Mouse (Mus musculus) left cerebral cortex, postnatal 25 days (tissue): ENCODE results near the gene Rab3b. TPM values are rescaled to one million over a fixed set of nuclear protein-coding genes. Genes with fewer than 3 reads are reported as not detected.
"Not testable (repeated sequence)": the region's sequence is repeated elsewhere in the genome, so short reads cannot be mapped to it uniquely, and the experiment has no call there.

ENCODE experiments used
- DNase-seq, 2 experiments: peaks; one replicate each; pipeline ENCODE4 v3.0.0; 2022; ENCODE audit warnings: low spot score in 2 of 2, mixed read lengths in 1 of 2
- intact Hi-C: fragments of 180-260 bp; cut with DNase I; formaldehyde crosslinking; loops from one replicate; pipeline ENCODE4 v1.15.1; 2025
- total RNA-seq, 2 experiments: library from RNA; stranded (reverse); gene quantifications; 2 replicates each; pipeline ENCODE4 v1.2.3; 2021

The Rab3b gene
- total RNA-seq, 2 experiments from 2014 or later = 90.0 to 96.0 TPM

DNA sequence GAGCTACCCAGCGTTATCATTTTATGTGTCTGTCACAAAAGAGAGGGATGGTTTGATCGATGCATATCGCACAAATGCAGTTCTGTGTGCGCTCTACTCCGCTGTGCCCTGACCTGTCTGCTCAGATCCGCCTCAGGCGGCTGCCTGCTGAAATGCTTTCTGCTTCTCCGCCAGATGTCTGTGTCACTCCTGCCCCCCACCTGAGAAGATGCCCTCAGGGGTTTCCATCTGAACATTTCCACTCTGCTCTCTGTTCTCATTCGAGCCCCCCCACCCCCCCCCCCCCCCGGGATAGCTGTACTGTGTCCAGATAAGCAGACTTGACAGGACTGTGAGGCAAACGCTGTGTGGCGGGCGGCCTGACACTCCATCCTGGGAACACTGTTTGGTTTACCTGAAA lies 5.0 kb downstream of the Rab3b start:
- DNase-seq = no peak

DNA sequence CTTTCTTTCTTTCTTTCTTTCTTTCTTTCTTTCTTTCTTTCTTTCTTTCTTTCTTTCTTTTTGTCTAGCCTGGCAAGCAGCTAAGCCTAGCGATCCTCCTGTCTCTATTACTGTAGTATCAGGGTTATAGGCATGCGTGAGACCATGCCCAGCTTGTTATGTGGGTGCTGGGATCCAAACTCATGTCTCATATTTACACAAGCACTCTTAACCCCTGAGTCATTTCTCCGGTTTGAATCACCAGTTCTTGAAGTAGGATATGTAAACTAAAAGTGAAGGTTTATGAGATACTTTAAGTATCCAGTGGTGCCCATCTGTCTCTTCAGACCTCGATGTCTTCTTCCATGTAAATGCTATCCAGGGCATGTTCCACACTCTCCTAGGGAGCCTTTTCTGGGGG lies 8.6 kb downstream of the Rab3b start:
- intact Hi-C loops = no loop called here

More for the DNA sequence above, 5.0 kb downstream of the Rab3b start:
- intact Hi-C loops = no loop called here

DNA sequence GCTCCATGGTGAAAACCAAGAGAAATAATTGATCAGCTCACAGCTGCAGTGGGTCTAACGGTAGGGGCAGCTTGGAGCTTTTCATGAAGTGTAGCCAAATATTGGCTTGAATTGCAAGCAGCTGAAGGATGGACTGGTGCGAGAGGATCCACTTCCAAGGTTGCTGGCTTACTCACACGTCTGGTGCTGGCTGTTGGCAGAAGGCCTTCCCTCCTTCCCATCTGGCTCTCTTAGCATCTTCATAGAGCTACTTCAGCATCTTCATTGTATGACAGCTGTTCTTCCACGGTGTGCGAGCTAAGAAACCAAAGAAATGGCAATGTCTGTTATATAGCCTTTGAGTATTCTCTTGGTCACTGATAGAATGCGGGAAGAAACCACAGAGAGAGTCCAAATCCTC lies 12.0 kb downstream of the Rab3b start:
- intact Hi-C loops = no loop called here
- DNase-seq = peak in 1 of 2 experiments; percentile 71

More for the DNA sequence above, 8.6 kb downstream of the Rab3b start:
- no peak for DNase-seq

DNA sequence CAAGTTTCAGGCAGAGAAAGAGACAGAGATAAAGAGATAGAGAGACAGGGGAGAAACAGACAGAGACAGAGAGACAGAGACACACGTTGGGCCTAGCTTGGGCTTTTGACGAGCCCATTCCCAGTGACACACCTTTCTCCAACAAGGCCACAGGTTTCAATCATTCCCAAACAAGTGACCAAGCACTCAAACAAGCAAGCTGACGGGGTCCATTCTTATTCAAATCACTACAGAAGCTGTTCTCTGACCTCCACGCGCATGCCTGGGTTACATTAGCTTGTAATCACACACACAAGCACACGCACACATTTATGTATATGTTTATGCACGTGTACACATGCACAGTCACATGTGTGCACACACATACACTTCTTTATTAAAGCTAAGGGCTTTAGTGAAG lies 21.6 kb downstream of the Rab3b start:
- no peak for DNase-seq
- intact Hi-C loops = no loop called here

DNA sequence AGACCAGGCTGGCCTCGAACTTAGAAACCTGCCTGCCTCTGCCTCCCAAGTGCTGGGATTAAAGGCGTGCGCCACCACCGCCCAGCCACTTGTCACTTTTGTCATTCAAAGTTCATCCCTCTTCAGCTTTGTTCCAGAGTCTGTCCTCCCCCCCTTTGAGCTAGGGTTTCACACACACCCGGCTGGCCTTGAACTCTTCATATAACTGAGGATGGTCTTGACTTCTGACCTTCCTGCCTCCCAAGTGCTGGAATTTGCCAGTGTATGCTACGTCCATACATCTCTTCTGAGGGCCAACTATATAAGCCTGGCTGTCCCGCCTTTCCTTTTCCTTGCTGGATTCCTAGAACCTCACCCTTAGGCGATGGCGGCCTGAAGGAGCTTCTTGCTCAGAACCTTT lies 24.0 kb downstream of the Rab3b start:
- intact Hi-C loops = no loop called here
- DNase-seq = no peak

DNA sequence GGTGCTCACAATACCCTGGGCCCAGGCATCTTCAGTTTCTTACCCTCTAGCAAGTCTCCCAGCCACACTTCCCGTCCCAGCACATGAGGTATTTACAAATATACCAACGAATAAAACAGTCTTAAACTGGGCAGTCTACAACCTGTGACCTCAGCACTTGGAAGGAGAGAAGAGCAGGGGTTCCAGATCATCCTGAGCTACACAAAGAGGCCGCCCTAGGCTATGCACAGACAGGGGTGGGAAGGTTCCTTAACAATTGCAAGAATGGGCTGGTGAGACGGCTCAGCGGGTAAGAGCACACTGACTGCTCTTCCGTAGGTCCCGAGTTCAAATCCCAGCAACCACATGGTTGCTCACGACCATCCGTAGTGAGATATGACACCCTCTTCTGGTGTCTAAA lies 24.5 kb downstream of the Rab3b start:
- intact Hi-C loops = no loop called here
- no peak for DNase-seq

DNA sequence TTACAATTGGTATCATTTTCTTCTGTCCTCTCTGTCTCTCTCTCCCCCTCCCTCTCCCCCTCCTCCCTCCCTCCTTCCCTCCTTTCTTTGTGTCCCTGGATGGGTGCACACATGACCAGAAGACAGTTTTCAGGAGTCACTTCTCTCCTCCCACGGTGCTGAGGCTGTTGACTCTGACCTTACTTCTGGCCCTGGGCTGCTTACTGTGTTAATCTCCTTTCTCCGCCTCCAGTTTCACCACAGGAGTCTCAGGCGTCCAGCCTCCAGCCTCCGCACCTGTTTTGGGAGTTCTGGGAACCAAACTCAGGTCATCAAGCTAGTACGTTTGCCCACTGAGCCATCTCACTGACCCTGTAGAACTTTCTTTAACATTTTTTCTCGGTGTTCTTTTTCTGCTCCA lies 25.2 kb downstream of the Rab3b start:
- intact Hi-C loops = no loop called here
- DNase-seq = no peak

DNA sequence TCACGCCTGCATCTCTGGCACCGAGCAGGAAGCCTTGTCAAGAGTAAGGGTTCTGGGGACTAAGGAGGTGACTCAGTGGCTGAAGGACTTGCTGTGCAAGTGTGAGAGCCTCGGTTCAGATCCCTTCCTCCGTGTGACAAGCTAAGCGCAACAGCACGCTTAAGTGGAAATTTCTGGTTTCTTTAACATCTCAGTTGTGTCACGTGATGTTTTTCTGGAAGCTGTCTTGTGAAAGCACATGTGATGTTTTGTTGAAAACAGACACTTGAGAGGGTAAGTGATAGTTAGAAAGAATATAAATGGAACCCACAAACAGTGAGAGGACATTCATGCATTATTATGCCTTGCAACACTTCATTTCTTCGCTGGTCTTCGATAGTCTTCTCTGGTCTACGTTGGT lies 25.9 kb downstream of the Rab3b start:
- DNase-seq = no peak
- intact Hi-C loops = no loop called here

DNA sequence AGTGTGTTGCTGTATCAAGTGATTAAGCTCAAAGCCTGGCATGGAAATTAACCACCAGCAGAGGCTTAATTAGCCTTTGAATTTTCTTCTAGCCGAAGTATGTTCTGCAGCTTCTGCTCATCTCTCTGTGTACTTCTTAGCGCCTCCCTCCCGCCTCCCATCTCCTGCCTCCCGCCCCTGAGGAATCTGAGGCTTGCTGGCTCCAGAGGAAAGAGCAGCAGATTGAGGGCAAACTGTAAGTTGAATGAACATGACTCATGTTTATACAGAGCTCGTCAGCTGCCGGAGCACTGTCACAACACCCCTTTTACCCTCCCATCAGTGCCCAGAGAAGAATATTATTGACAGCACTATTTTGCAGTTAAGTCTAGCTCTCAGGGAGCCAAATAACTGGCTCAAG lies 27.0 kb downstream of the Rab3b start:
- DNase-seq = peak; percentile 34 to 73
- intact Hi-C loops = no loop called here

DNA sequence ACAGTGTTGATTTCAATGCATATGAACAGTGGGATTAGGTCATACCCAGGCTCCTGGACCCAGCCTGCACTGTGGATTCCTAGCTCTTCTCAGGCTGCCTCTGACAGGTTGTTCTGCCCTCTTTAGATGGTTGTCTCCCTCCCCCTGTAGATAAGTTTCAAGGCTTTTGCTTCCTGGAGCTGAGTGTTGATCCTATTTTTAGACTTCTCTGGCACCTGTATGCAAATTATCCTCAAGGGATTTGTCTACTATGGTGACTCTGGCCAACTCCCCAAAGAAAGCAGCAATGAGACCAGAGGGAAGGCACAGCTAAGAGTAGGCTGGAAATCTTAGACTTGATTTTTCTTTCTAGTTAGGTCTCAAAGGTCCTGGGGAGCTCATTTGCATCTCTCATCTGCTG lies 28.6 kb downstream of the Rab3b start:
- DNase-seq = no peak
- intact Hi-C loops = no loop called here

DNA sequence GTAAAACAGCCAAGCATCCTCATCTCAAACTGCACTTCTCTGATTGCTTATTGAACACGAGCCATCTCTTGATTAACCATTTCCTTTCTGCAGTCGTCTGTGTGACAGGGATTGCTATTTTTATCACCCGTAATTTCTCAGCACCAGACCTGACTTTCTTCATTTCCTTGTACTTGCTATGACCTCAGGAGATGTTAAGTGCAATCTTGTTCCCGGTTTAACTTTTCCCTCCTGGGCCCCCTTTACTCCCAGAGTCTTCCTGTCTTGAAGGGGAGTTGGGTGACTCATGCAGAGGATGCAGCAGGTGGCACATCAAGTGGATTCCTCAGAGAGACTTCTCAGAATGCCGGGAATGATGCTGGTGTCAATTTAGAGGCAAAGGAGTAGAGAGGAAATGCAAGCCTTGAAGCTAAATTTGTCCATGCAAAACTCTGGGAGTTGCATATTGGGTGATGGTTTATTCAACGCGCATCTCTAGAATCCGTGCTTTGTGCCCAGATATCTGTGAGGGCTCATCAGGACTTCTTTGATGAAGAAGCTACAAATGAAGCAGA lies 31.1 kb downstream of the Rab3b start:
- intact Hi-C loops = no loop called here
- DNase-seq = peak in 1 of 2 experiments; percentile 64

DNA sequence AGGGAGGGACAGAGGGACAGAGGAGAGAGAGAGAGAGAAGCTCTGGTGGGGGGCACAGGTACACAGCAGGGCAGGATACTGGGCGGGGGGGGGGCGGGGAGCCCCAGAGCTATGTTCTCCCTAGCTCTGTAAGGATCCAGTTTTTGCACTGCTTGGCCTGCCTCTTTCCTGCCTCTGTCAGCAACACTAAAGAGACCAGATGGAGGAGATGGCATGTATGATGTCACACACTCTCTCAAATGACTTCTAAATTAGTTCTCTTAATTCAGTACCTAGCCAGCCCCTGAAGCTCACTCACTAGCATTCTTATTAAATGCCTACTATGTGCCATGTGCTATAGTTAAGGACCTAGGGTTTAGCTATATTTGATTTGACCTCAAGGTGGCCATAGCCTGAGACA lies 33.0 kb downstream of the Rab3b start:
- intact Hi-C loops = no loop called here
- DNase-seq = peak in 1 of 2 experiments; percentile 56

DNA sequence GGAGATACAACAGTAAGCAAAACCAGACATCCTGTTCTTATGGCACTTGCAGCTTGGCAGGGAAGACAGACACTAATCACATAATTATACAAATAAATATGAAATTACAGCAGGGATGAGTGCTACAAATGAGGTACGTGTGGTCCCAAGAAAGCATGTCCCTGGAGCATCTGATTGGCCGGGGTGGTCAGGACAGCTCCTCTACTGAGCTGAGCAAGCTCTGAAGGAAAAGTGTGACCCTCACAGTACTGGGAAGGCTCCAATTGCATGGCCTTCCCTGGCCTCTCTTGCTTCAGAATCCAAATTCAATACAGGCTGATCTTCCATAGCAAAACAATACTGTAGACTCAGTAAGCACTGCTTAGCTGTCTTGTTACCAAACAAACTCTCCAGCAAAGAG lies 34.3 kb downstream of the Rab3b start:
- intact Hi-C loops = no loop called here
- DNase-seq = no peak

DNA sequence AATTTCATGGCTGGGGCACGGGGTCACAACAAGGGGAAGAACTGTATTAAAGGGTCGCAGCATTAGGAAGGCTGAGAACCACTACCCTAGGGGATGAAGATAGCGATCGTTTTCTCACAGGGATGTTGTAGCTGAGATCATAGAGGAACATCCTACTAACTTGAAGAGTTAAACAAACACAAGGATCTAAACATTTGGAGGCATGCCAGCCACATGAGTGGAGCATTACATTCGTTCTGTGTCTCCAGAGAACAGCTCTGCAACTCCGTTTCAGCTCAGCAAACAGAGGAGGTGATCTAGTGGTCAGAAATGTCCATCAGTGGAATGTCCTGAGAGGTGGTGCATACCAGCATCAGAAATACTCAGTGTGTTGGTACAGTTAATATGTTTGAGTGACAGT lies 35.5 kb downstream of the Rab3b start:
- intact Hi-C loops = no loop called here
- DNase-seq = no peak

DNA sequence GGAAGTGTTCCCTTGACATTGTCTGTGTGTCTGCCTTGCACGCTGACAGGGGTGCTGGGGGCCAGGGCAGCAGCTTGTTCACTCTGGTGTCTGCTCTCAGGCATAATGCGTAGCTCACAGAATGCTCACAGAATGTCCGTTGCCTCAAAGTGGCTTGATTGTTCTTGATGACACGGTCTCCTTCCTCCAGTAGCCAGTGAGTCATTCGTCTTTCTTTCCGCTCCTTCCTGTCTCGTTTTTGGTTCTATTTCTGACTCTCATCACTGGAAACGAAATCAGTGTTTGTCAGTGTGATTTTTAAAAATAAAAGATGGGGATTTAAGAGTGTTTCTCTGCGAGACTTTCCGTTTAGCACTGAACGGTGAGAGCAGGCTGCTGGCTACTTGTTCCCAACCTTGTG lies 36.2 kb downstream of the Rab3b start:
- intact Hi-C loops = no loop called here
- peak in 1 of 2 experiments; percentile 45 for DNase-seq

DNA sequence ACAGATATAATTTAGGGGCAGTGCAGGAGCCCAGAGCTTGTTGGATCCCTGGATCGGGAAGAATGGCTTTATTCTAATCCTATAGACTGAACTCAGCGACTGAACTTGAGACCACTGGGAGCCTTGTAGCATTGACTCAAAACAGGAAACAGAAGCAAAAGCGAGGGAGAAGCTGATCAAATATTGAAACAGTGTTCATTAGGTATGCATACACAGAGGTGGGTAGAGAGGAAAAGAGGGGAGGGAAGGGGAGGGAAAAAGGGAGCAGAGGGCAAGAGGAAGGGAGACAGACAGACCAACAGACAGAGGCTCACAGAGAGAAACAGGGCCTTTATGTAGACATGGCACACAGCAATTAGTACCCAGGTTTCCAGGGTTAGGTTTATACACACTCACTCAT lies 38.8 kb downstream of the Rab3b start:
- DNase-seq = no peak
- intact Hi-C loops = no loop called here

DNA sequence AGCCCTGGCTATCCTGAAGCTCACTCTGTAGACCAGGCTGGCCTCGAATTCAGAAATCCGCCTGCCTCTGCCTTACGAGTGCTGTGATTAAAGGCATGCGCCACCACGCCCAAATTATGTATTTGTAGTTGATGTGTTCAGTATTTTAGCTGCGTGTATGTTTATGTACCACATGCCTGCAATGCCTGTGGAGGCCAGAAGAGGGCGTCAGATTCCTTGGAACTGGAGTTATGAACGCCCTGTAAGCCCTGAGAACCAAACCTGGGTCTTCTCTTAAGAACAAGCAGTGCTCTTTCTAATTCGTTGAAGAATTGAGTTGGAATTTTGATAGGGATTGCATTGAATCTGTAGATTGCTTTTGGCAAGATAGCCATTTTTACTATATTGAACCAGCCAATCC lies 49.1 kb downstream of the Rab3b start:
- intact Hi-C loops, DNase-seq: not testable (repeated sequence)

DNA sequence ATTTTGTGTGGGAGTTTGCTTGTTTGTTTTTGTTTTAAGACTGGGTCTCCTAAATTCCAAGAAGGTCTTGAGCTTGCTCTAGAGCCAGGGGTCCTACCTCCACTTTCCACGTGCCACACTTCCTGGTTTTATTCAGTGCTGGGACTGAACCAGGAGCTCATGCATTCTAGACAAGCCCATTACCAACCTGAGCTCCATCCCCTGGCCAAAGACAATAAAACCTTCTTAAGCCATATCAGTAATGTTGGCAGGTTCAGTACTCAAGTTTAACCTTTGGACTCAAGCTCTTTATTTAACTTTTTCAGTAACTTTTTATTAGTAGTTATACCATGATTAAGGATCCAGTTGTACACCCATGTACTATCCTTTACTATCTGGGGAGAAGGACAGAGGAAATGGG lies 54.3 kb downstream of the Rab3b start:
- intact Hi-C loops = no loop called here
- no peak for DNase-seq

DNA sequence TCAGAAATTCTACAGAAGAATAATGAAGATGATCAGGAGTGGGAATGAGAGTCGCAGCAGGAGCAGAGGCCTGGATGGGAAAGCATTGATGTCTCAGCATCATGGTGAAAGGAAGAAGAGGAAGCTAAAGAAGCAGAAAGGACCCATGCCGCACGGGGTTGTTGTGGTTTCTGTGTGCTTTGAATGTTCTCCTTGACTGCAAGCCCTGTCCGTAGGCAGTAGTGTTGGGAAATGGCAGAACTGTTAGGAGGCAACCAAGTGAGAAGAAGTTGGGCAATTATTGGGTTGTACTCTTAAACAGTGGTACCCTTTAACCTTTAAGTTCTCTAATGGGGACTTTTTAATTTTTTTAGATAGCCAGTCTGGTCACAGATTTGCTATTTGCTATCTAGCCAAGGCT lies 56.0 kb downstream of the Rab3b start:
- intact Hi-C loops = no loop called here
- DNase-seq = no peak

DNA sequence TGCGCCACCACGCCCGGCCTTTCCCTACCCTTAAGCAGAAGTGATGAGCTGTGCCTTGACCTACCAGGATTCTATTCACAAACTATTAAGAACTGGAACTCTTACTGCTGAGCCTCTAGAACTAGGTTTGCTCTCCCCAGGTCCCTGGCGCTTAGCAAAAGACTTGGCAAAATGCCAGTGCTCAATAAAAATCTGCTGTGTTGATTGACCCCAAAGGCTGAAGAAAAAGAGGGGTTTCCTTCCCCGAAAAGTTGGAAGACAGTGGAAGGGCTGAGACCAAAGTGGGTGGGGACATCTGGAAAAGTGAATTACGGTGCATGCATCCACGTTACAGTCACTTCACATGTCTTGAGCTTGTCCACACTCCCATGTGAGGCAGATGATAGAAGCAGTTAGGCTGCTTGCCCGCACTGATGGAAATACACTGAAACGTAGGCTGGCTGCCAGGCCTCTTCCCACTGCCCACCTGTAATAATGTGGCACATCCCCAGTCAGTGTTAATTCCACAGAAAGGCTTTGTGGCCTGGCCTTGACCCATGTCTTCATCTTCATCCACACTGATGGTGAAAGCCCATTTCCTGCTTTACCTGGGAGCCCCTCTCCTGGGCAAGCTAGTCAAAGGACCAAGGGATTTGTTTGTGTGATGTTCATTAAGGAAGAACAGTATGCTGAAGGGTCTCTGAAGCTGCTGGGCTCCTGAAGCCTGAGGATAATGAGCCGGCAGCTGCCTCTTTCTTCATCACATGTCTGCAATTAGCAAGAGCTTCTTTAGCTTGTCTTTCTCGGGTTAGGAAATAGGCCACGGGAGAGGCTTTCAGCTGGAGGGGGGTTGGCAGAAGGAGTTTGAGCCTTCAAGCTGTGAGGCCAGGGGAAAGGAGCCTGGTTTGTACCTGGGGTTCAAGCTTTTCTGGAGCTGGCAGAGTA lies 59.2 kb downstream of the Rab3b start:
- DNase-seq = peak; percentile 49 to 74
- intact Hi-C loops = no loop called here

DNA sequence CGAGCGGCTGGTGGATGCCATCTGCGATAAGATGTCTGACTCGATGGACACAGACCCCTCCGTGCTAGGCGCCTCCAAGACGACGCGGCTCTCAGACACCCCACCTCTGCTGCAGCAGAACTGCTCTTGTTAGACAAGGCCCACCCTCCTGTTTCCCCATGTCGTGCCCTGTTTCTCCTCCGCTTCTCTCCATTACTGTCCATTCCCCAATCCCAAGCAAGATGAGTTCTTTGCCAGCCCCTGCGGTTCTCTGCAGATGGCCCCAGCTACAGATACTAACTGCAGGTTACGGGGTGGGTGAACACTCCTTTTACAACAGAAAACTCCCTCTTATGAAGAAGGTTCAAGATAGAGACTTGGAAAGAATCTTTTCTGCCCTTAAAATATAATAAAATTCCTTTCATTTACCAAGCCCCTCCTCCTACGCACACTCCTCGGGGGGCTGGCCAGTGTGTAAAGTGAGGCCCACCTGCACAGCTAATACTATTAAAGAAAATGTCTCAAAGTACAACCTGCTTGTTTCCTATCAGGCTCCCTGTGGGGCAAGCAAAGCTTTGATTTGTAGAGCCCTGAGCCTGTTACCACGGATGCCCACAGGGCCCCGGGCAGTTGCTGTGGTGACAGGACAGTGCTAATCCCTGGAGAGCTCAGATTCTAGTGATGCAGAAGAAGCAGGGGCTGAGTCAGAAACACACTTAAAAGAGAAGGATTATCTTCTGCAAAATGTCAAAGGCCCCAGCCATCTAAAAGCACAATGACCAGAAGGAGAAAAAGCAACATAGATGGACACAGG lies 62.0 kb downstream of the Rab3b start:
- intact Hi-C loops = no loop called here
- DNase-seq = no peak
